Mouse (Mus musculus) cerebellum, adult 2 months (tissue): ENCODE results near the gene Zcchc24.

Source experiments
- CTCF ChIP-seq: fragments of 200-500 bp; IDR thresholded peaks from 2 replicates; pipeline ENCODE4 v1.5.1; 2011; ENCODE audit warnings: low read depth, mild to moderate bottlenecking, control low read depth, low read length, moderate library complexity, borderline replicate concordance; ENCODE audit not compliant: insufficient read depth
- POLR2A ChIP-seq: fragments of 200-500 bp; IDR thresholded peaks from 2 replicates; pipeline ENCODE4 v1.6.1; 2011; ENCODE audit warnings: low read length, control low read depth, borderline replicate concordance; ENCODE audit not compliant: insufficient read depth

- no peak for TF ChIP-seq CTCF
- no peak for TF ChIP-seq POLR2A
These were observed 58.2 kb downstream of the Zcchc24 start for GRCm38 (mm10) chr14:25710681-25711080.
